Mouse (Mus musculus): ENCODE data around the gene Fdxr. TPM values are rescaled to one million over a fixed set of nuclear protein-coding genes. Genes with fewer than 3 reads are reported as not detected.

The Fdxr gene
- polyA plus RNA-seq, 1 experiment from 2014 or later: 2.3 TPM

Other genes starting within 250 kb of the Fdxr start
- 8.7 to 52.5 TPM (median 20.9 TPM) in 3 replicates for gene Cd300ld5, start 239.3 kb downstream of the Fdxr start, polyA plus RNA-seq (2018)
- gene Cd300ld3, start 228.6 kb downstream of the Fdxr start, polyA plus RNA-seq (2018): 341 to 1,001 TPM (median 699 TPM) in 3 replicates
- 0.23 to 1.8 TPM (median 0.40 TPM) in 3 replicates for gene Cd300e, start 214.9 kb downstream of the Fdxr start, polyA plus RNA-seq (2018)
- 0.43 to 1.1 TPM (median 0.64 TPM) in 3 replicates for gene Rab37, start 185.6 kb downstream of the Fdxr start, polyA plus RNA-seq (2018)
- 76.9 to 122 TPM (median 90.4 TPM) in 3 replicates for gene Cd300lf, start 143.1 kb downstream of the Fdxr start, polyA plus RNA-seq (2018)
- 158 to 302 TPM (median 169 TPM) in 3 replicates for gene Slc9a3r1, start 113.7 kb downstream of the Fdxr start, polyA plus RNA-seq (2018)
- 86.7 to 149 TPM (median 97.3 TPM) in 3 replicates for gene Tmem104, start 89.6 kb downstream of the Fdxr start, polyA plus RNA-seq (2018)
- gene Nat9, start 89.2 kb downstream of the Fdxr start, polyA plus RNA-seq (2018): 49.9 to 79.6 TPM (median 50.9 TPM) in 3 replicates
- not detected in 3 replicates for gene Grin2c, start 9.8 kb downstream of the Fdxr start, polyA plus RNA-seq (2018)
- gene Fads6, start 20.6 kb upstream of the Fdxr start, polyA plus RNA-seq (2018): 0.52 to 1.4 TPM (median 0.90 TPM) in 3 replicates
- gene Otop2, start 30.1 kb upstream of the Fdxr start, polyA plus RNA-seq (2018): not detected in 3 replicates
- gene Ush1g, start 45.0 kb upstream of the Fdxr start, polyA plus RNA-seq (2018): not detected in 3 replicates
- not detected in 3 replicates for gene Otop3, start 57.7 kb upstream of the Fdxr start, polyA plus RNA-seq (2018)
- gene Hid1, start 90.7 kb upstream of the Fdxr start, polyA plus RNA-seq (2018): not detected in 3 replicates
- 0.06 TPM in 1 of 3 replicates, not detected in the others for gene Cdr2l, start 104.9 kb upstream of the Fdxr start, polyA plus RNA-seq (2018)
- gene Mrpl58, start 126.7 kb upstream of the Fdxr start, polyA plus RNA-seq (2018): 33.0 to 43.0 TPM (median 39.2 TPM) in 3 replicates
- 377 to 621 TPM (median 390 TPM) in 3 replicates for gene Atp5h, start 142.9 kb upstream of the Fdxr start, polyA plus RNA-seq (2018)
- 13.7 to 21.3 TPM (median 17.9 TPM) in 3 replicates for gene Kctd2, start 143.1 kb upstream of the Fdxr start, polyA plus RNA-seq (2018)
- not detected in 3 replicates for gene Trim80, start 163.5 kb upstream of the Fdxr start, polyA plus RNA-seq (2018)
- gene Slc16a5, start 185.4 kb upstream of the Fdxr start, polyA plus RNA-seq (2018): not detected in 3 replicates
- gene Armc7, start 198.6 kb upstream of the Fdxr start, polyA plus RNA-seq (2018): 21.4 to 26.8 TPM (median 22.9 TPM) in 3 replicates
- 54.5 to 73.7 TPM (median 60.1 TPM) in 3 replicates for gene Nt5c, start 214.8 kb upstream of the Fdxr start, polyA plus RNA-seq (2018)
- gene Jpt1, start 237.3 kb upstream of the Fdxr start, polyA plus RNA-seq (2018): 68.8 to 166 TPM (median 152 TPM) in 3 replicates

Data from macrophage (primary cell).